Mouse (Mus musculus): ENCODE measurements around the gene 1700001P01Rik. TPM values are rescaled to one million over a fixed set of nuclear protein-coding genes. Genes with fewer than 3 reads are reported as not detected.

Gene 1700001P01Rik
- polyA plus RNA-seq, 1 experiment from 2014 or later: 0.68 TPM

- WGBS: 96% methylated on average over 1 of the region's 1 CpGs
- no peaks in the 10 kb centered on the region for H3K4me1 ChIP-seq (replicated peaks)
- H3K36me3 ChIP-seq: peaks cover 86% of the 10 kb centered on the region
- no peaks in the 10 kb centered on the region for H3K27me3 ChIP-seq
- H3K4me3 ChIP-seq: no peak overlapping the region
- no peak for ATAC-seq (ENCODE audit: low FRiP score)
- H3K4me2 ChIP-seq: no peak overlapping the region
- no peak overlapping the region for H3K9ac ChIP-seq
- H3K9me3 ChIP-seq: no peaks in the 10 kb centered on the region
- H3K27ac ChIP-seq: no peak overlapping the region
Measured at GRCm38 (mm10) chr11:97758125-97758524, 17.6 kb downstream of the 1700001P01Rik start.

GRCm38 (mm10) chr11:97753277-97753676, 22.4 kb downstream of the 1700001P01Rik start:
- Histone ChIP-seq H3K4me1 (replicated peaks) (no peaks in the 10 kb centered on the region), H3K27ac (no peak overlapping the region), H3K4me3 (no peak overlapping the region), H3K9ac (no peak overlapping the region), H3K27me3 (no peaks in the 10 kb centered on the region), H3K4me2 (no peak overlapping the region), H3K9me3 (no peaks in the 10 kb centered on the region), H3K36me3 (peaks cover 90% of the 10 kb centered on the region)
- ATAC-seq (ENCODE audit: low FRiP score): no peak
- WGBS: 97% methylated on average over 8 of the region's 8 CpGs

GRCm38 (mm10) chr11:97748496-97748895, 27.2 kb downstream of the 1700001P01Rik start:
- ATAC-seq (ENCODE audit: low FRiP score): no peak
- 97% methylated on average over 5 of the region's 5 CpGs for WGBS

GRCm38 (mm10) chr11:97747773-97748172, 27.9 kb downstream of the 1700001P01Rik start:
- no peak for ATAC-seq (ENCODE audit: low FRiP score)
- H3K36me3 ChIP-seq: peaks cover 65% of the 10 kb centered on the region
- WGBS: 88% methylated on average over 8 of the region's 8 CpGs
- no peak overlapping the region for H3K4me2 ChIP-seq
- H3K27ac ChIP-seq: no peak overlapping the region
- no peak overlapping the region for H3K9ac ChIP-seq
- H3K4me3 ChIP-seq: no peak overlapping the region
- H3K27me3 ChIP-seq: no peaks in the 10 kb centered on the region
- H3K4me1 ChIP-seq (replicated peaks): peaks cover 13% of the 10 kb centered on the region
- no peaks in the 10 kb centered on the region for H3K9me3 ChIP-seq

More at GRCm38 (mm10) chr11:97748496-97748895, 27.2 kb downstream of the 1700001P01Rik start:
- Histone ChIP-seq H3K4me1 (replicated peaks) (peaks cover 6% of the 10 kb centered on the region), H3K36me3 (peaks cover 73% of the 10 kb centered on the region), H3K4me3 (no peak overlapping the region), H3K4me2 (no peak overlapping the region), H3K9me3 (no peaks in the 10 kb centered on the region), H3K9ac (no peak overlapping the region), H3K27ac (no peak overlapping the region), H3K27me3 (no peaks in the 10 kb centered on the region)

GRCm38 (mm10) chr11:97745331-97745721, 30.4 kb downstream of the 1700001P01Rik start:
- no peaks in the 10 kb centered on the region for H3K9me3 ChIP-seq
- peak overlapping the region; percentile 99; the same call in 1 of the 2 replicates for H3K27ac ChIP-seq
- peak overlapping the region; percentile 79 for H3K4me2 ChIP-seq
- ATAC-seq (ENCODE audit: low FRiP score): peak; percentile 18; the same call in 1 of the 2 replicates
- H3K9ac ChIP-seq: no peak overlapping the region
- H3K27me3 ChIP-seq: no peaks in the 10 kb centered on the region
- WGBS: 12% methylated on average over 13 of the region's 13 CpGs
- peak overlapping the region; percentile 78 for H3K4me3 ChIP-seq
- H3K4me1 ChIP-seq (replicated peaks): peaks cover 32% of the 10 kb centered on the region
- H3K36me3 ChIP-seq: peaks cover 43% of the 10 kb centered on the region

- peak; percentile 96 for ATAC-seq (ENCODE audit: low FRiP score)
- peak overlapping the region; percentile 99 for H3K27ac ChIP-seq
- peak overlapping the region; percentile 89 for H3K9ac ChIP-seq
- WGBS: under 1% methylated on average over 31 of the region's 57 CpGs
- peaks cover 38% of the 10 kb centered on the region for H3K36me3 ChIP-seq
- no peaks in the 10 kb centered on the region for H3K9me3 ChIP-seq
- peak overlapping the region; percentile 78 for H3K4me3 ChIP-seq
- peak overlapping the region; percentile 79 for H3K4me2 ChIP-seq
- H3K4me1 ChIP-seq (replicated peaks): peaks cover 37% of the 10 kb centered on the region
- H3K27me3 ChIP-seq: no peaks in the 10 kb centered on the region
Measured at GRCm38 (mm10) chr11:97744718-97745330, 30.9 kb downstream of the 1700001P01Rik start.

GRCm38 (mm10) chr11:97744063-97744717, 31.5 kb downstream of the 1700001P01Rik start, which contains the start of gene Pip4k2b:
Pip4k2b (minus strand) TSS chr11:97744704.
- Histone ChIP-seq H3K4me3 (peak within 1 kb of the TSS; percentile 78), H3K27ac (peak within 1 kb of the TSS; percentile 99), H3K9me3 (no peaks in the 10 kb centered on the region), H3K4me2 (peak within 1 kb of the TSS; percentile 79), H3K36me3 (peaks cover 32% of the 10 kb centered on the region), H3K4me1 (replicated peaks) (peaks cover 38% of the 10 kb centered on the region), H3K9ac (peak within 1 kb of the TSS; percentile 89), H3K27me3 (no peaks in the 10 kb centered on the region)
- WGBS: under 1% methylated on average over 59 of the region's 63 CpGs
- ATAC-seq (ENCODE audit: low FRiP score): peak; percentile 44

GRCm38 (mm10) chr11:97743423-97743822, 32.3 kb downstream of the 1700001P01Rik start:
- H3K27me3 ChIP-seq: no peaks in the 10 kb centered on the region
- peaks cover 29% of the 10 kb centered on the region for H3K36me3 ChIP-seq
- peak overlapping the region; percentile 99 for H3K27ac ChIP-seq
- peak overlapping the region; percentile 89 for H3K9ac ChIP-seq
- no peaks in the 10 kb centered on the region for H3K9me3 ChIP-seq
- peak overlapping the region; percentile 79 for H3K4me2 ChIP-seq
- WGBS: 31% methylated on average over 9 of the region's 9 CpGs
- H3K4me3 ChIP-seq: peak overlapping the region; percentile 78
- ATAC-seq (ENCODE audit: low FRiP score): no peak
- H3K4me1 ChIP-seq (replicated peaks): peaks cover 38% of the 10 kb centered on the region

GRCm38 (mm10) chr11:97742591-97742990, 33.1 kb downstream of the 1700001P01Rik start:
- peaks cover 21% of the 10 kb centered on the region for H3K36me3 ChIP-seq
- 81% methylated on average over 9 of the region's 9 CpGs for WGBS
- no peaks in the 10 kb centered on the region for H3K9me3 ChIP-seq
- ATAC-seq (ENCODE audit: low FRiP score): no peak
- peak overlapping the region; percentile 89 for H3K9ac ChIP-seq
- peaks cover 38% of the 10 kb centered on the region for H3K4me1 ChIP-seq (replicated peaks)
- no peaks in the 10 kb centered on the region for H3K27me3 ChIP-seq
- no peak overlapping the region for H3K27ac ChIP-seq
- peak overlapping the region; percentile 78 for H3K4me3 ChIP-seq
- peak overlapping the region; percentile 79 for H3K4me2 ChIP-seq

- Histone ChIP-seq H3K4me1 (replicated peaks) (peaks cover 38% of the 10 kb centered on the region), H3K9ac (0 out of 2 replicates have a peak overlapping the region, but pooled peaks have one; percentile 89), H3K27me3 (no peaks in the 10 kb centered on the region), H3K27ac (no peak overlapping the region), H3K36me3 (peaks cover 16% of the 10 kb centered on the region), H3K4me3 (peak overlapping the region; percentile 78; the same call in 1 of the 2 replicates), H3K9me3 (no peaks in the 10 kb centered on the region), H3K4me2 (peak overlapping the region; percentile 79)
- 91% methylated on average over 5 of the region's 5 CpGs for WGBS
- ATAC-seq (ENCODE audit: low FRiP score): no peak
Measured at GRCm38 (mm10) chr11:97742157-97742556, 33.6 kb downstream of the 1700001P01Rik start.

- H3K4me2 ChIP-seq: no peak overlapping the region
Measured at GRCm38 (mm10) chr11:97740190-97740589, 35.5 kb downstream of the 1700001P01Rik start.

GRCm38 (mm10) chr11:97739155-97739554, 36.6 kb downstream of the 1700001P01Rik start:
- H3K4me1 ChIP-seq (replicated peaks): peaks cover 37% of the 10 kb centered on the region
- H3K9ac ChIP-seq: no peak overlapping the region
- 89% methylated on average over 3 of the region's 3 CpGs for WGBS
- H3K4me2 ChIP-seq: no peak overlapping the region
- H3K27ac ChIP-seq: no peak overlapping the region
- H3K9me3 ChIP-seq: no peaks in the 10 kb centered on the region
- no peak overlapping the region for H3K4me3 ChIP-seq
- no peak for ATAC-seq (ENCODE audit: low FRiP score)
- H3K36me3 ChIP-seq: 0 out of 2 replicates have a peak, but pooled peaks cover 3% of the 10 kb centered on the region
- H3K27me3 ChIP-seq: no peaks in the 10 kb centered on the region

More at GRCm38 (mm10) chr11:97740190-97740589, 35.5 kb downstream of the 1700001P01Rik start:
- 56% methylated on average over 7 of the region's 7 CpGs for WGBS
- ATAC-seq (ENCODE audit: low FRiP score): no peak
- peaks cover 36% of the 10 kb centered on the region for H3K4me1 ChIP-seq (replicated peaks)
- H3K9me3 ChIP-seq: no peaks in the 10 kb centered on the region
- H3K27me3 ChIP-seq: no peaks in the 10 kb centered on the region
- no peak overlapping the region for H3K9ac ChIP-seq
- H3K36me3 ChIP-seq: 0 out of 2 replicates have a peak, but pooled peaks cover 3% of the 10 kb centered on the region
- no peak overlapping the region for H3K4me3 ChIP-seq
- no peak overlapping the region for H3K27ac ChIP-seq
